Mouse (Mus musculus): ENCODE measurements around the gene Slc1a3.

Gene Slc1a3

DNA sequence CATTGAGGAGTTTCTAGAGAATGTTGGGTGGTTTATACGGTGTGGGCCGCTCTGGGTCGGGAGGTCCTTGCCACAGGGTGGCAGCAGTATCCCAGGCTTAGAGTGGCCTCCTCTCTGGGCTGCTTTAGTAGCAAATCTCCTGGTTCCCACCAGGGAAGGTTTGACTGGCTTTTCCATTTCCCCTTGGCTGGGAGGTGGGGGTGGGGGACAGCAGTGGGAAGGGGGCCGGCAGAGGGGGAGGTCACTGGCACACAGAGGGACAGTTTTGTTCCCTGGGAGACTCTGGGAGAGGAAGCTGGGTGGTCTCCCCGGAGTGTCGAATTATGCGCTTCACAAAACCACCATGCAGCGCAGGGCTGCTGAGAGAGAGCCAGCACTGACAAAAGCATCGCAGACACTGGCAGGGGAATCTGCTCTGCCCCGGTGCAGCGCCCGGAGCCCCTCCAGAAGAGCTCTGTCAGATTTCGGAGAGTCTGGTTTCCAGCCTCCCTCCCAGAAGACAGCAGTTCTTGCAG is 81.2 kb downstream of the Slc1a3 start:
- in situ Hi-C loops (cut with MboI; ENCODE audit: low pct_unique_long_range_greater_than_20kb in 1 of 2, low sequenced_read_pairs in 2 of 2, unreplicated experiment in 1 of 2) = loop anchor here (25.0 kb wide), 1 partner anchor 233 kb away; no protein-coding TSS in a partner anchor

DNA sequence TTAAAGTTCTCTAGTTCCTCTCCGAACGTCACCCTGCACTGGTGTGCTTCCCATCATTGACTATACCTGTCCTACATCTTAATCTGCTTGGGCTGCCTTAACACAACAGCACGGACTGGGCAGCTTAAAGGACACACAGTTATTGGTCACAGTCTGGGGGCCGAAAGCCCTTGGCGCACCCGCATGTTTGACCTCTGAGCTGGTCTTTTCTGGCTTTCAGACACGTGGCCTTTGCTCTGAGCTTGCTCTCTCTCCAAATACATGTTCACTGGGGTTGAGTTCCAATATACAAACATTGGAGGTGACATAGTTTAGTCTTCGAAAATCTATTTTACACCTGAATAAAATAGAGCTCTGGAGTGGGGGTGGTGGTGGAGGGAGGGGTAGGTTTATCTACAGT is 82.4 kb downstream of the Slc1a3 start:
- in situ Hi-C loops (cut with MboI; ENCODE audit: low pct_unique_long_range_greater_than_20kb in 1 of 2, low sequenced_read_pairs in 2 of 2, unreplicated experiment in 1 of 2) = loop anchor here (25.0 kb wide), 1 partner anchor 234 kb away; no protein-coding TSS in a partner anchor

DNA sequence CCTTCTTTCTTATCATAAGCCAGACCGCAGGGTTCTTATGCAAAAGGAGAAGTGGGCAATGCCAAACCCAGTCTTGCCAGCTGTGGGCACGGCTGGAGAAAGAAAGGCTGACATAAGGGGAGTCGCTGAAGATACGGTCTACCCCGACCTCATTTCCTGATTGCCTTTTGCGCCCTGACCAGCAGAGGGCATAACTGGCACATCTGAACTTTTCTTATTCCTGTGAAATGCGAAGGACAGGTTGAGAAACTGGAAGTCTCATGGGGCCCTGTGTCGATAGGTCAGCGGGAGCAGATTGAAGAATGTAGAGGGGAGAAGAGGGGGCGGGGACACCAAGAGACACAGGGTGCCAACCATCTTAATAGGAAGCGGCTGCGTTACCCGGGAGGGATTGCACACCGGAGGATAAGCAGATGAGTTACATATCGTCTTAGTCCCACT is 83.4 kb downstream of the Slc1a3 start:
- in situ Hi-C loops (cut with MboI; ENCODE audit: low pct_unique_long_range_greater_than_20kb in 1 of 2, low sequenced_read_pairs in 2 of 2, unreplicated experiment in 1 of 2) = loop anchor here (25.0 kb wide), 1 partner anchor 235 kb away; no protein-coding TSS in a partner anchor

DNA sequence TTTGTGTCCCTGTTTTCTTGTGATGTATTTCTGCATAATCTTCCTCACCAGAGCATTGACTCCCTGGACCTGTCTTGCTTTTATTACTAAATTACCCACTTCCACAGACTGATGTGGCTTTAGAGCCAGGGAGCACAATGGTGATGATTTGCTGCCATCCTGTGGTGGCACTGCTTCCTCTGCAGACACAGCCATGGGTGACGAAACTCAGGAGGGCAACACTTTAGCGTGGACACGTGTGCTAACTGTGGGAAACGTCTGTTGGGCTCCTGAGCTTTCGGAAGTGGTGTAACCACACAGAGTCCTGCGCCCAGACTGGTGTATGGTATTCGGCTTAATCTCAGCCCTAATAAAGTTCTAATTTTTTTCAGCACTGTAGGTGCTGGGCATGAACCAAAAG is 85.2 kb downstream of the Slc1a3 start:
- in situ Hi-C loops (cut with MboI; ENCODE audit: low pct_unique_long_range_greater_than_20kb in 1 of 2, low sequenced_read_pairs in 2 of 2, unreplicated experiment in 1 of 2) = loop anchor here (25.0 kb wide), 1 partner anchor 237 kb away; no protein-coding TSS in a partner anchor

DNA sequence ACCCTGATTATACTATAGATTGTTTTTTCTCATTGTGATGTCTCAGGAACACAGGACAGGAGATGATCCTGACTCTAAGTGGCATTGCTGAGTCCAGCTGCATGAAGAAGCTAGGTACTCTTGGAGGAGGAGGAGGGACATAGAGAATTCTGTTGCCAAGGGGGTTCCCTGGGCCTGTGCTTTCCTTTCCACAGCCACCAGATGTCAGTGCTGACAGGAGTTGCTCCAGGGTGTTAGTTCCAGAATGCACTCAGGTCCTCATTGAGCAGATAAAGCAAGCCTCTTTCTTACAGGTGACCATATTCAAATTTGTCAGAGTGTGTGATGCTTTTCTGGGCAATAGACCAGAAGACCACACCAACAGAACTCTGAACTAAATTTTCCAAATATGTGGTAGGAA is 86.7 kb downstream of the Slc1a3 start:
- in situ Hi-C loops (cut with MboI; ENCODE audit: low pct_unique_long_range_greater_than_20kb in 1 of 2, low sequenced_read_pairs in 2 of 2, unreplicated experiment in 1 of 2) = no loop called here

DNA sequence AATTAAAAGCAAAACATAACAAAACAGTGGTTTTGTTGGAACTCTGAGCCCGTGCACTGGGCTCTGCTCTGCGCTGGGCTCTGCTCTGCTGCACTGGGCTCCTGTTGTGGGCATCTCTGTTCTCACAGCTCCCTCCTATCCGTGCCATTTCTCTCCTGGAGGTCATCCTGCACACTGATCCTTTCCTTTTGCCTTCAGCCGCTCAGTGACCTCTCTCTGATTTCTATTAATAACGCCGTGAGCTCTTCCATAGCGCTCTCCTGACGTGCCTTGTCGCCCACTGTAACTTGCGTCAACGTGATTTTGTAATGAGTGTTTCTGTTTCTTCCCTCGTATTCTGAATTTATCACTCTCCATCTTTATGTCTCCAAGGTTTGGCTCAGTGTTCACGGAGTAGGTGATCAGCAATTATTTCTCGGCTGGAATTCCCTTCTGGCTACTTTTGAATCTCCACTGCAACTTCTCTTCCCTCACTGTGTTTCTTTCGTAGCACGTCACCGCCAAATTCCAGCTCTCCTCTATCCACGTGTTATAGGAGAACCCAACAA is 91.0 kb downstream of the Slc1a3 start:
- in situ Hi-C loops (cut with MboI; ENCODE audit: low pct_unique_long_range_greater_than_20kb in 1 of 2, low sequenced_read_pairs in 2 of 2, unreplicated experiment in 1 of 2) = no loop called here

DNA sequence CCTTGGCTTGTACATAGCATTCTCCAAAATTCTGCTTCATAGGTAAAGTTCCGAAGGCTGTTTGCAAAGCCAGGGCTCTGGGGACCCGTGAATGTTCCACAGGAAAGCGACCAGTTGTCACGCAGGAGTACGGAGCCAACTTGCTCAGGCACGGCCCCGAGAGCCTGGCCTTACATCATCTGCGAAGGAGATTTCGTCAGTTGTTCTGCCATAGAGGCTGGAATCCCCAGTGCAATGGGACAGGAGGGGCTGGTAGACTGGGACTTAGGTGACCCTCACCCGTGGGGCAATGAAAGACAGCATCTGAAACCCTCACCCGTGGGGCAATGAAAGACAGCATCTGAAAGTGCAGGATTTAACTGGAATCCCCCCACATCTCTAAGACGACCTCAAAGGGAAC is 94.3 kb downstream of the Slc1a3 start:
- in situ Hi-C loops (cut with MboI; ENCODE audit: low pct_unique_long_range_greater_than_20kb in 1 of 2, low sequenced_read_pairs in 2 of 2, unreplicated experiment in 1 of 2) = no loop called here

DNA sequence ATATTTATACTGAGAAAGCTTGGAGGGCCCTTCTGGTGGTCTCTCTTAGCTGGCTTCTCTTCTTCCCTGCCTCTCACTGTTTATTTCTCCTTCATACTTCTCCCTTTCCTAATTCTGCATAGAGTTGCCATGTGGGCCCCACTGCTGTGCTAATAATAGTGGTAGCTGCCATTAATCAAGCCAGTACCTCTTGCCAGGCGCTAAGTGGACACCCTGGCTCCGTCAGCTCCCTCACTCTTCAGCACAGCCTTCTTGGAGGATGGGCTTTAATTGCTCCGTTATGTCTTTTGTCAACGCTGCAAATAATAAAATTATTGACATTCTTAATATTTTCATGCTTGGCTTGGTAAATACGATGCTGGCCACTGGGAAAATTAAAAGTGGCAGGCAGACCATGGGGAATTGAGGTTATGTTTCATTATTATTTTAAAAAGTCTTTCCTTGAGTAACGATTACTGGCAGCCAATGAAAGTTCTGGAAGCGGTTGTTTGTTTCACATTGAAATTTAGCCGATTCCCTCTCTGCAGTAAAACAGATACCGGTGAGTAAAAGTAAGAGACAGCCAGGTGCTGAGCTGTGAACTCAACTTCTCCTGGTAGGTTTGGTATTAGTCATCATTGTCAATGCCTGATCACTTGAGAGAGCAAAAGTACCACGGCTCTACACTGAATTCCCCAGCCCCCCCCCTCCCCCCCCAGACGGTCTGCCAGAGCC is 94.9 kb downstream of the Slc1a3 start:
- in situ Hi-C loops (cut with MboI; ENCODE audit: low pct_unique_long_range_greater_than_20kb in 1 of 2, low sequenced_read_pairs in 2 of 2, unreplicated experiment in 1 of 2) = no loop called here

DNA sequence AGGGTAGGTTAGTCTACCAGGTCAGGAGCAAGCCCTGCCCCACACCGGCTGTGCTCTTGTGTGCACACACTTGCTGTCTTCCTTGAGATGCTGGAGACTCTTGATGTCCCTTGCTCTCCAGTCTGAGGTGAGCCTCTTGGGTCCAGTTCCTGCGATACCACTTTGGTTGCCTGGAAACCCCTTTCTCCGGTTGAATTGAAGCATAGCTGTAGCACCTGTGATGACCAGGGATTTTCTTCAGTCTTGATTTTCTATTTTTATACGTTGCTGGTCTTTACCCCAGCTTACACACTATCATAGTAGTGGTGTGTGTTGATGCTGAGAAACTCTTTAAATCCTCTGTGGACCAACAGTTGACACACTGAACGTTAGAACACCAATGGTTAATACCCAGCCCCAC is 95.9 kb downstream of the Slc1a3 start:
- in situ Hi-C loops (cut with MboI; ENCODE audit: low pct_unique_long_range_greater_than_20kb in 1 of 2, low sequenced_read_pairs in 2 of 2, unreplicated experiment in 1 of 2) = no loop called here

DNA sequence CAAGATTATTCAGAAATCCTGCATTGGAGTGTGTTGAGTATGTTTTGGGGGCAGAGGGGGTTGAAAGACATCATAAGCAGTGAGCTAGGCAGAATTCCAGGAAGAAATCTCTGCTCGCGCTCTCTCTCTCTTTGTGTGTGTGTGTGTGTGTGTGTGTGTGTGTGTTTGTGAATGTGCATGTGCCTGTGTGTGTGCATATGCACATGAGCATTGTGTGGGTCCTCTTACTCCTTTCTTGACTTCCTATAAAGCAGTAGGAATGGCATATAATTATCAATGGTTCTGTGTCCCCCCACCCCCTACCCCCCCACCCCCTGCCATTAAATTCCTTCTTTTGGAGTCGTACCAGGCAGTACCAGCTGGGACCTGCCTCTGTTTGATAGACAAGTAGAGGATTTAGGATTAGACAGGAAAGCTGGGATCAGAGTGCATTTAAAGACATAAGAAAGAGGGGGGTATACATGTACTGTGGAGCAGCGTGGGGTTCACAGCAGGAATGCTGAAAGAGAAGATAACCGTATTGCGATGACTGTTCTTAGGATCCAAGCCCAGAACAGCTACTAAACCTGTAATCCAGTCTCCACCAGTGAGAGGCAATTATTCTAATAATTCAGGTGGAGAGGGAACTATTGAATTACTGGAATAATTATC is 104.9 kb downstream of the Slc1a3 start:
- in situ Hi-C loops (cut with MboI; ENCODE audit: low pct_unique_long_range_greater_than_20kb in 1 of 2, low sequenced_read_pairs in 2 of 2, unreplicated experiment in 1 of 2) = no loop called here

DNA sequence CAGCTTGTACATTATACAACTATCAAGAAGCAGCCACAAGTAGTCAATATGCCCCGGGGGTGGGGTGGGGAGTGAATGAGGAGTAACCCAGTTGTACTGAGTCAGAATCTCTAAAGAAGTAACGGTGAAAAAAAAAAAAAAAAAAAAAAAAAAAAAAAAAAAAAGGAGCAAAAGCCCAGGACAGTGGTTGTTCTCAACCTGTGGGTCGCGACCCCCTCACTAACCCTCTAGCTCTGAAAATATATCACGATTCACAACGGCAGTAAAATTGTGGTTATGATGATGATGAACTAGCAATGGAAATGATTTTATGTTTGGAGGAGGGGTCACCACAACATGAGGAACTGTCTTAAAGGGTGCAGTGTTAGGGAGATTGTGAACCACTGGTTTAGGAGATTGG is 108.2 kb downstream of the Slc1a3 start:
- in situ Hi-C loops (cut with MboI; ENCODE audit: low pct_unique_long_range_greater_than_20kb in 1 of 2, low sequenced_read_pairs in 2 of 2, unreplicated experiment in 1 of 2) = no loop called here

DNA sequence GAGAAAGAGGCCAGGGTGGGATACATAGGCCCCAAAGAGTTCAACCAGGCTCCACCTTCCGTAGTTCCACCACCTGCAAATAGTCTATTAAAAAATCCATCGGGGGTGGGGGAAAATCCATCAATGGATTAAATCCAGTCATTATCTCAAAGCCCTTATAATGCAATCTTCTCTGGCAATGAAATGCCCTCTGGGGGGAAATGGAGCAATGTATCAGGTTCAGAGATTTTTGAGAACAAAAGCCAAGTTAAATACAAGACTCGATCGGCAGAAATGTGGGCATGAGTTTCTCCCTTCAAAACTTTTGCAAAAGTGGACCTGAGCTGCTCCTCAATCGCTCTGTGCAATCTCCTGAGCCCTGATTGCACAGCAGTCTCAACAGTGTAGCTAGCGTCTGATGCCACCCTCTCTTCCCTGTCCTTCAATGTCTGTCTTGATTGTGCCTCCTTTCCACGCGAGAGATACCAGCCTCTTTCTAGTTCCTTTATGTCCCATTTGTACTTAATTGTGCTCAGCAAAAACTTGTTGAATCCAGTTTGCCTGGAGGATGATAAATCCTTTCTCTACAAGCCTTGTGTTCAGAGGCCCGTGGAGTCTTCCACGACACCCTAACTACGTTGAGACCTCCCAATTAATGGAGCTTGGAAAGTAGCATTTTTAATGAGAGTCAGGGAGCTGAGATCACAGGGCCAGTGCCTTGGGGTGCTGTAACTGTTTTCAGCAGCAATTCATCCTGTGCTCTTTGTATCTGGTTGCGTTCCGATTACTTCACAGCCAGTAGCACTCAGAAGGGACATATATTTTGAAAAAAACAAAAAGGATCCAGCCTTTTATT is 109.0 kb downstream of the Slc1a3 start:
- in situ Hi-C loops (cut with MboI; ENCODE audit: low pct_unique_long_range_greater_than_20kb in 1 of 2, low sequenced_read_pairs in 2 of 2, unreplicated experiment in 1 of 2) = no loop called here

DNA sequence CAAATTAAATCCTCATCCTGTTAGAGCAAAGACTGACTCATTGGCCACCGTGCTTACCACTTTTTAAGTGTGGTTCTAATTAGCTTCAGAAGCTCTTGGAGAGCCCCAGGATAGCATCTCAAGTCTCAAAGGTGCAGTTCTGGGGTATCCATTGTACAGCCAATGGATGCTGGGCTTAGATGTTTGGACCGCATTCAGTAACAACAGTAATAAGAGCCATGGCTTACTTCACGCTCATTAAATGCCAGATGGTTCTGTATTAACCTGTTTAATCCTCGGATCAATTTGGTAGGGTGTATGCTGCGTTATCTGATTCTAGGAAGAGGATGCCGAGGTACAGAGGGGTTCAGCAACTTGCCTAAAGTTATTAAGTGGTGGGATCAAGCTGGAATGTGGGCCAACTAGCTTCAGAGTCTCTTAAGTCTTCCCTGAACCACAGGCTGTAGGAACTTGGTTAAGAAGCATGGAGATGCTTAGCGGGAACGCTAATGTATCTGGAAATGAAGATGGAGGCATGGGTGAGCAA is 114.1 kb downstream of the Slc1a3 start:
- in situ Hi-C loops (cut with MboI; ENCODE audit: low pct_unique_long_range_greater_than_20kb in 1 of 2, low sequenced_read_pairs in 2 of 2, unreplicated experiment in 1 of 2) = loop anchor here in 1 of 2 experiments (25.0 kb wide), 1 partner anchor 309 kb away; no protein-coding TSS in a partner anchor

DNA sequence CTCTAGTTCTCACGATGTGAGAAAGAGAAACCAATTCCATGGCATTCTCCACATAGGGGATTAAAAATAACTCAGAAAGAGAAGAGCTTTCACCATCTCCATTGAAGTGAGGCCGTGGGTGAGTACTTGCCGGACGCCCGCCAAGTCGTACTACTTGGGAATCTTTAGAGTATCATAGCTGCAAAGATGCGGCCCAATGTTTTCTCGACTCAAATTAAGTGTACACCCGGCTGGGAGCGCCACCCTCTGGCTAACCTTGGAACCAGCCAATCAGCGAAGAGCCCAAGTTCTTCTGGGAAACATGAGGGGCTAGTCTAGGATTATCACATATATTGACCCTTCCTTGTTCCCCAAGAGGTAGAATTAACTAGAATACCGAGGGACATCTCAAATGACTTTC is 115.3 kb downstream of the Slc1a3 start:
- in situ Hi-C loops (cut with MboI; ENCODE audit: low pct_unique_long_range_greater_than_20kb in 1 of 2, low sequenced_read_pairs in 2 of 2, unreplicated experiment in 1 of 2) = loop anchor here in 1 of 2 experiments (25.0 kb wide), 1 partner anchor 308 kb away; no protein-coding TSS in a partner anchor

DNA sequence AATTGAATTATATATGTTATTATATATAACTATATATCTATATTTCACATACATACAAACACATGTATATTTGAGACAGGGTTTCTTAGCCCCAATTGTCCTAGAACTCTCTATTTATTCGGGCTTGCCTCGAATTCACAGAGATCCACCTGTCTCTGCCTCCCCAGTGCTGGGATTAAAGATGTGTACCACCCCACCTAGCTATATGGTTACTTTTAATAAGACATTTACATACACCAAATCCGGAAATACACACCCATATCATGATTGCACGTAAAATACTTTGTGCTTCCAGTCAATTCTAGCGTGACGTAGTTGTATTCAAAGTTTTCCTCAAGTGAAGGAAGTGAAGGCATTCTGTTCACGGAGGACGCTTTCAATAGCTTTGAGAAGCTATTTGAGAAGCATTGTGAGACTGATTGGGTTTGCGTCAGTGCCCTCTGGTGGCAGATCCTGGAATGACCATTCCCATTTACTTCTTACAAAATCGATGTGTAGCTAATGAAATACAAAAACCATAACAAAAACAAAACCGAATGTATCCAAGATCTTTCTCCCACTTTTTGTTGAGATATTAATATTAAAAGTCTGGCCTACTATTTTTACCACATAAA is 121.0 kb downstream of the Slc1a3 start:
- in situ Hi-C loops (cut with MboI; ENCODE audit: low pct_unique_long_range_greater_than_20kb in 1 of 2, low sequenced_read_pairs in 2 of 2, unreplicated experiment in 1 of 2) = loop anchor here (10.0 to 25.0 kb wide), 2 partner anchors 135 to 302 kb away; no protein-coding TSS in a partner anchor

DNA sequence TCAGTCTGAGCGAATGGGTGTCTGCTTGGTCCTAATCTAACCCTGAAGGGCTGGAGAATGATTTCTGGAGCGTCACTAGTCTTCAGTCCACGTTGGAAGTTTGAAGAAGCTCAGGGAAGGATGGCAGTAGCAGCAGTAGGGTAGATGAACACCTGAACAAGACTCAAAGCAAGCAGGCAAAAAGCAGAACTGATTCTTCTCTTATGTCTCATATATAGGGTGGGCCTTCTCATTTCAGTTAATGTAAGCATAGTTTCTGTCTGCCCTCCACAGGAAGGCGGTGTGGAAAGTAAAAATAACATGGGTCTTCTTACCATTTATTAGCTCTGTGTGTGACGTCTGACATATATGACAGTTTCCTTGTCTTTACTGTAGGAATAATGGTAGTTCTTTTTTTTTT is 122.5 kb downstream of the Slc1a3 start:
- in situ Hi-C loops (cut with MboI; ENCODE audit: low pct_unique_long_range_greater_than_20kb in 1 of 2, low sequenced_read_pairs in 2 of 2, unreplicated experiment in 1 of 2) = loop anchor here (10.0 to 25.0 kb wide), 2 partner anchors 133 to 301 kb away; no protein-coding TSS in a partner anchor

DNA sequence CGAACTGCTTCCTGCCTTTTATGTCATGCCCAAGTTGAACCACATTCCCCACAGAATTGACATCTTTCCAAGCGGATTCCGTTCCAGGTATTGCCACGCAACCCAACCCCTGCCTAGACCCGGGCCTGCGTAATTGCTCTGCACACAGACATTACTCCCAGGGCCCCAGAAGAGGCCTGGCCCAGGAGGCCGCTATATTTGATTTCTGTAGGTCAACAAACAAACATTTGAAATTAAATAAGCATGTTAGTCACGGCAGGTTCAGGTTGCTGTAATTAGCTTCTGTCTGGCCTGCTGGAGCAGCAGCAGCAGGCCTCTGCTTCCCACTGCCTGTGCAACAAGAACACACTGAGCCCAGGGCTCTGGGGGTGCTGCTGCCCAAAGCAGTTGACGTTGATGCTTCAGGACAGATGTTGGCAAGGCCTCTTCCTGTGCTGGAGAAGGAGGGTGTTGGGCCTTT is 123.7 kb downstream of the Slc1a3 start:
- in situ Hi-C loops (cut with MboI; ENCODE audit: low pct_unique_long_range_greater_than_20kb in 1 of 2, low sequenced_read_pairs in 2 of 2, unreplicated experiment in 1 of 2) = loop anchor here (10.0 to 25.0 kb wide), 2 partner anchors 132 to 300 kb away; no protein-coding TSS in a partner anchor

Measured in mouse embryonic stem cell (cell line).